Mouse (Mus musculus): Measurements from ENCODE around the gene Cel. TPM values are rescaled to one million over a fixed set of nuclear protein-coding genes. Genes with fewer than 3 reads are reported as not detected.

The Cel gene
- total RNA-seq, 2 experiments from 2014 or later: not detected

DNA sequence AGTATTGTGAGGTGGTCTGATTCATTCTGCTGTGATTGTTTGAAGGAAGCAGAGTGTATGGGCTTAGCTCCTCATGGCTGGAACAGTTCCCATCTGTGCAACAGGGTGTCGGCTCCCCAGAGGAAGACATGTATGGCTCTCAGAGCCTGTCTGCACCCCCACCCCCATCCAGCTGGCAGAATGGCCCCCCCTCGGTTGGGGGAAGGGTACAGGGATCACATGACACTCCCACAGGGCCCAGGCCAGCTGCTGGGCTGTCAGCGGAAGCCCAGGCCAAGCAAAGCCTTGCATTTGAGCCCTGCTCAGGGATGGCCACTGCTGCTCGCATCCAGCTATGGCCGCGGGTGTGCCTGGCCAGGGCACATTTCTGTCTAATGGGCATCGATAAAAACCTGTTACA, 24.0 kb downstream of the Cel start:
- peak; percentile 73 to 78 for DNase-seq
- intact Hi-C loops (cut with DNase I): no loop called here

DNA sequence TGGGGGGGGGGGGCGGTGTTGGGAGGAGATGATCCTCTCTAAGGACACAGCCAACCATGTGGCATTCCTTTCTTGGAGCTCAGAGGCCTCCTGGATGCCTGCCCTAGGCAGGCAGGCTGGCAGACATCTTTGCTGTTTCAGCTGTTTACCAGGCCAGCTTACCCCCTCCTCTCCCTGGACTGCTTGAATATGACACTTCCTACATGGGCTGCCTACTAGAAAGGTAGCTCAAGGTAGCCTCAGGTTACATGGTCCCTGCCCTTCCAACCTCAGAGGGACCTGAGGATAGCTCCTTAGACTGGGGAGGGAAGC, 24.4 kb downstream of the Cel start:
- intact Hi-C loops (cut with DNase I): no loop called here
- no peak for DNase-seq

GRCm38 (mm10) chr2:28537995-28538816, 25.0 kb downstream of the Cel start:
- DNase-seq: no peak
- intact Hi-C loops (cut with DNase I): no loop called here

DNA sequence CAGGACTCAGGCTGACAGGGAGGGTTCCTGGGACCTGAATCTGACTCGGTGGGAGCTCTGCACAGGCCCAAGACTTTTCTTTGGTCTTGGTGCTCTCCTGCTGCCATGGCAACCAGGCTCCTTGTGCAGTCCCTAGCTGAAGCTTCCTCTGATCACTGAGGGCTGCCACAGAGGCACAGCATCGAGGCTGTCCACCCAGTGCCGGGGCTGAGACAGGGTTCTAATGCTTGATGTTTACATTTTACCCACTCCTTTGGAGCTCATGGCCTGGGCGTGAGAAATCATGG, 25.6 kb downstream of the Cel start:
- intact Hi-C loops (cut with DNase I): no loop called here

GRCm38 (mm10) chr2:28536766-28537633, 26.2 kb downstream of the Cel start:
- intact Hi-C loops (cut with DNase I): no loop called here
- DNase-seq: no peak

More for the DNA sequence above, 25.6 kb downstream of the Cel start:
- DNase-seq: no peak

GRCm38 (mm10) chr2:28536166-28536565, 27.0 kb downstream of the Cel start:
- intact Hi-C loops (cut with DNase I): no loop called here
- no peak for DNase-seq

- intact Hi-C loops (cut with DNase I): no loop called here
- no peak for DNase-seq
Observed at GRCm38 (mm10) chr2:28535650-28536049, 27.6 kb downstream of the Cel start.

GRCm38 (mm10) chr2:28535263-28535540, 28.0 kb downstream of the Cel start:
- intact Hi-C loops (cut with DNase I): no loop called here

DNA sequence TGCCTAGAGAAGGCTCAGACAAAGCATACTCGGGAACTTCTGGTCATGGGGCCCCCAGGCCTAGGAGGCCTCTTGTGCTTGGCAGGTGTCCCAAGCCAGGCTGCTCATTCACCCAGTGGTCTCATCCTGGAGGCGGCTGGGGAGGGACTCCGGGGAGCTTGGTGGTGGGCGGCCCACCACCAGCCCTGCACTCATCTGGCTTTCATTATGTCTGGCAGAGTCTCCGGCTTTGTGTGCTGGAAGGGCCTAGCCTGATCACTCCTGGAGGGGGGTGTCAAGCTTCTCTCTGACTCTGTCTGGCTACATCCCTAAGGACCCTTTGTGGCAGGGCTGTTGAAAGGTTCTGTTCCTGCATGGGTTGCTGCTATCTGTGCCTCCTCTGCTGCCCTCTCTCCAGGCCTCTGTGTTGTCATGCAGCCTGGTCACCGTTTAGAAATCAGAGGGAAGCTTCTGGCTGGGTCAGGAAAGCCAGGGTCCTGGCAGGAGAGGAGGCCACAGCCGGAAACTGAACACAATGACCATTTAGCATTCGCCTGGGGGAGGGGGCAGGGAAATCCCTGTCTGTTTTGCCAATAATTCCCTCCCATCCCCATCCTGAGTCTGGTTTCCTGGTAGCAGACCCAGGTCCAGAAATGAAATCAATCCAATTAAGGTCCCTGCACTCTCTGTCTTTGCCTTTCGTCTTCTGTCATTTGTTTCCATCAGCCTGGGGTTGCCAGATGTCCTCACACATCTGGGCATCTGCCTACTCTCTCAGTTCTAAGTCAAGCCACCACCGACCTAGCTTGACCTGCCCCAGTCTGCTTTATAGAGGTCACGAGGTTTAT, 28.6 kb downstream of the Cel start:
- no peak for DNase-seq
- intact Hi-C loops (cut with DNase I): no loop called here

More at GRCm38 (mm10) chr2:28535263-28535540, 28.0 kb downstream of the Cel start:
- DNase-seq: no peak

DNA sequence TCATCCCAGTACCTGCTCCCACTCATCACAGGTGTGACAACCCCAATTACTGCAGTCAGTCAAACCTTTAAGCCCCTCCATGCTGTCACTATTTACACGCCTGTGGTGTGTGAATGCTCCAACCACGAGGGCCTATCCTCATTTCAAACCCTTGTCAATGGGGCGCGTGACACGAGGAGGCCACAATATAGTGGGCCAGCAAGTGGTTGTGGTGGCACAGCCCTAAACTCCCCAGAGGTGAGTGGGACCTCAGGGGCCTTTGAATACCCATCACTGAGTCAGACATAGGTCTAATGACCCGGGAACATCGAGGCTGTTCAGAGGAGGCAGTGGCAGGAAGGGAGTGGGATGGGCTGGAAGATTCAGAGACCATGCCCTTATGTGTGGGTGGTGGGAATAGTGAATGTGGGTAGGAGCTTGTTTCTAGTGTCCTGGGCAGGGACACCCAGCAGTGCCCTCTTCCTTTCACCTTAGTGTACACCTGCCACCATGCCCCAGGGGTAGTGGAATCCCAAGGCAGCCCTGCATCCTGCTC, 29.2 kb downstream of the Cel start:
- intact Hi-C loops (cut with DNase I): no loop called here
- DNase-seq: no peak

GRCm38 (mm10) chr2:28532938-28533771, 30.0 kb downstream of the Cel start:
- intact Hi-C loops (cut with DNase I): no loop called here
- peak; percentile 85 to 88 for DNase-seq

- intact Hi-C loops (cut with DNase I): no loop called here
Observed at GRCm38 (mm10) chr2:28530311-28530710, 32.9 kb downstream of the Cel start.

DNA sequence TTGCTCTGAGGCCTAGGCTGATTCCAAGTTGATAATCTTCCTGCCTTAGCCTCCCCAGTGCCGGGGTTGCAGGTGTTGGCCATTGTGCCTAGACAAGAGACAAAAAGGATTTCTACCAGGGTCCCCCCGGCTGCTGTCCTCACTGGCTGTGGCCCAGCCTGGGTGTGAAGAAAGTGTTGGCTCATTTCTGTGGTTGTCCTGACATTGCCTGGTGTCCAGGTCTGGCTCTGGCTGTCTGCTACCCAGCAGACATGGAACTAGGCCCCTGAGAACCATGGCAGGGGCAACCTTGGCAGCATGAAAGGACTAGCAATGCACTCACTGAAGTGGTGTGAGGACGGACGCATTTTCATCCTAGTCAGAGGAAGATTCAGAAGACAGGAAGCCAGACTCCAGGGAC, 33.3 kb downstream of the Cel start:
- no peak for DNase-seq
- intact Hi-C loops (cut with DNase I): no loop called here

More at GRCm38 (mm10) chr2:28530311-28530710, 32.9 kb downstream of the Cel start:
- DNase-seq: no peak

DNA sequence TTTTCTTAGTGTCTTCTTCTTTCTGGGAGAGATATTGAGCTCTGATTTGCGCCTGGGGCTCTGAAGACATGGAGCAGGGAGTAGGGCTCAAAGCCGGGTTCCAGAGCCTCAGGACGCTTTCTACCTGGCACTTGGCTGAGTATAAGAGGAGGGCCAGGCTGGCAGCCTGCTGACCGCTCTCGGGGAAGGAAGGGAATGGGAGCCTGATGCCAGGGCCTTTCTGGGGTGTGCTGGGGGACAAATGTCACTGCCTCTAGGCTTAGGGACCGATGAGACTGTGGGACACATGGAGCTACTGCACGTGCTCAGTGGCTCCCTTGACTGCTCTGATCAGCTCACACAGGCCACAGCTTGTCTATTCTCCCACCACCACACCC, 34.9 kb downstream of the Cel start:
- intact Hi-C loops (cut with DNase I): no loop called here
- DNase-seq: no peak

- DNase-seq: no peak
- intact Hi-C loops (cut with DNase I): no loop called here
Observed at GRCm38 (mm10) chr2:28527436-28528353, 35.5 kb downstream of the Cel start.

- intact Hi-C loops (cut with DNase I): no loop called here
- DNase-seq: no peak
Observed at GRCm38 (mm10) chr2:28525943-28526876, 37.0 kb downstream of the Cel start.

GRCm38 (mm10) chr2:28525219-28525942, 37.8 kb downstream of the Cel start:
- intact Hi-C loops (cut with DNase I): no loop called here
- DNase-seq: peak; percentile 69 to 71
